In the genomic region with DNA sequence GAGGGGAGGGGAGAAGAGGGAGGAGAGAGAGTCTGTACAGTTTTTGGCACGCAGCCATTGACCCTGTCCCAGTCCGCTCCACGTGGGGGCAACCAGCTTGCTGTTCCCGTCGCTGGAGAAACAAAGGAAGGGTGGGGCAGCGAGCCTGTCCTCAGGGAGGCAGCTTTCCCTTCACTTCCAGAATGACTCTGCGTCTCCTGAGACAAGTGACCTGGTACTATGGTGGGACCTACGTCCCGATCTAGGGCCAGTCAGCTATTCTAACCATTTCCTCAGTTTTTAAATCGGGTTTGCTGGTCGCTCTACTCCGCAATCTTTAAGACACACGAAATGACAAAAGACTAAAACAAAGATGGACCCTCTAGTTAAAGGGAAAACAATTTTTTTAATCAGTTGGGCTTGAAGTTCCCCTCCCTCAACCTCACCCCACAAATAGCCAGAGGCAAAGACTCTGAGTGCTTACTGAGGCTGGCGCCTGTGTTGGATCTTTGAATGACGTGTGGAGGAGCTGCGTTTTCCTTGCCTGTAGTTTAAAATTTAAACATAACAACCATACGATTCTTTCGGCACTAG, we compare ENCODE assay signal across 8 mouse cellular contexts. TPM values are rescaled to one million over a fixed set of nuclear protein-coding genes. Genes with fewer than 3 reads are reported as not detected.
DNase-seq lines count a peak whose midpoint lies in the region; ATAC-seq and TF ChIP-seq lines count a peak whose summit lies in the region.

No protein-coding gene starts in this region.

- peak; percentile 26; the same call in 1 of the 2 replicates for ATAC-seq in liver, embryonic 14.5 days (ENCODE audit: insufficient read depth)

- H3K4me2 ChIP-seq in liver, embryonic 14.5 days (ENCODE audit: low read depth): peak overlapping the region; percentile 58

- H3K27me3 ChIP-seq in spleen, adult 2 months (ENCODE audit: control insufficient read depth, insufficient read depth, low read length): peaks cover 11% of the 10 kb centered on the region
- peaks cover 17% of the 10 kb centered on the region for H3K27me3 ChIP-seq in liver, embryonic 14.5 days (ENCODE audit: control insufficient read depth, insufficient read depth, low read length)

- peak overlapping the region; percentile 10; the same call in 1 of the 2 replicates for H3K4me3 ChIP-seq in spleen, adult 2 months (ENCODE audit: extremely low read depth, insufficient read depth, insufficient read length)
- H3K4me3 ChIP-seq in liver, embryonic 14.5 days (ENCODE audit: insufficient read depth in 1 of 2, low read depth in 2 of 2, low read length in 2 of 2): peak overlapping the region; percentile 32 to 46

- peak overlapping the region; percentile 31 for H3K9ac ChIP-seq in liver, embryonic 14.5 days (replicated peaks)

- H3K9me3 ChIP-seq in liver, embryonic 14.5 days (ENCODE audit: control insufficient read depth, low read length): no peaks in the 10 kb centered on the region

- H3K27ac ChIP-seq in spleen, adult 2 months (ENCODE audit: insufficient read depth, low read length): no peak overlapping the region
- no peak overlapping the region for H3K27ac ChIP-seq in liver, embryonic 14.5 days

- TF ChIP-seq CTCF in spleen, adult 2 months (IDR thresholded peaks at IDR 0.05; ENCODE audit: extremely low read depth, insufficient read depth, insufficient read length, insufficient replicate concordance): no peak
- no peak for TF ChIP-seq CTCF in liver, embryonic 14.5 days (IDR thresholded peaks at IDR 0.05; ENCODE audit: low read depth)

- 6% methylated on average over 18 of the region's 18 CpGs for WGBS in spleen, adult 2 months
- WGBS in liver, embryonic 14.5 days (ENCODE audit: insufficient replicate concordance): 7% methylated on average over 18 of the region's 18 CpGs

- no peak for TF ChIP-seq POLR2A in spleen, adult 2 months (IDR thresholded peaks at IDR 0.05; ENCODE audit: low read depth, low read length)

- H3K4me1 ChIP-seq in spleen, adult 2 months (ENCODE audit: control insufficient read depth, insufficient read depth, insufficient read length): peaks cover 7% of the 10 kb centered on the region
- H3K4me1 ChIP-seq in liver, embryonic 14.5 days (replicated peaks; ENCODE audit: control insufficient read depth in 2 of 2, insufficient read depth in 2 of 2, low read length in 1 of 2): peaks cover 0 to 13% of the 10 kb centered on the region in 2 experiments; a peak in 2 of 4 replicates

- DNase-seq in spleen, adult 2 months (ENCODE audit: low read depth in 1 of 2, low spot score in 2 of 2): no peak
- DNase-seq in spleen, postnatal 14 days (ENCODE audit: low spot score in 2 of 2): no peak
- peak; percentile 80 for DNase-seq in embryo, embryonic 10.5 days (ENCODE audit: low spot score)
- peak; percentile 99 for DNase-seq in heart, adult 11 months
- DNase-seq in kidney, adult 11 months: peak; percentile 34
- DNase-seq in liver, embryonic 14.5 days (ENCODE audit: low read depth in 3 of 3, low spot score in 3 of 3): no peak
- DNase-seq in naive thymus-derived CD4-positive, alpha-beta T cell, adult 2 months (ENCODE audit: low read depth): peak; percentile 9
- peak; percentile 62 to 76 for DNase-seq in urinary bladder, postnatal 4 days (ENCODE audit: low spot score in 2 of 2)

- H3K36me3 ChIP-seq in spleen, adult 2 months (ENCODE audit: control insufficient read depth, insufficient read depth, low read length): no peaks in the 10 kb centered on the region
- no peaks in the 10 kb centered on the region for H3K36me3 ChIP-seq in liver, embryonic 14.5 days (replicated peaks; ENCODE audit: control insufficient read depth, insufficient read depth, low read depth)

- no peak for TF ChIP-seq EP300 in liver, embryonic 14.5 days (IDR thresholded peaks at IDR 0.05; ENCODE audit: low read depth)

RNA-seq across cellular contexts. Expression of gene Shisal2a, which starts 4.6 kb away (rescaled TPM):
- polyA plus RNA-seq in spleen, adult 2 months (2012; rRNA removed): not detected in 2 replicates
- polyA plus RNA-seq in liver, embryonic 14.5 days (2012; rRNA removed): 0.14 and 0.20 TPM in 2 replicates
- 0.29 TPM in 1 of 2 replicates, not detected in the other for polyA plus RNA-seq in liver, embryonic 14.5 days (2014; fragmentation: Nextera tagmentation; extraction: Ambion mirVana)

RNA-seq across cellular contexts. Expression of gene Gpx7, which starts 19.0 kb away (rescaled TPM):
- 2.7 and 2.9 TPM in 2 replicates for polyA plus RNA-seq in spleen, adult 2 months (2012; rRNA removed)
- polyA plus RNA-seq in liver, embryonic 14.5 days (2012; rRNA removed): 5.8 and 6.6 TPM in 2 replicates
- 7.6 and 8.2 TPM in 2 replicates for polyA plus RNA-seq in liver, embryonic 14.5 days (2014; fragmentation: Nextera tagmentation; extraction: Ambion mirVana)

RNA-seq across cellular contexts. Expression of gene Coa7, which starts 59.8 kb away (rescaled TPM):
- polyA plus RNA-seq in spleen, adult 2 months (2012; rRNA removed): 2.8 and 3.7 TPM in 2 replicates
- 9.3 and 11.0 TPM in 2 replicates for polyA plus RNA-seq in liver, embryonic 14.5 days (2012; rRNA removed)
- polyA plus RNA-seq in liver, embryonic 14.5 days (2014; fragmentation: Nextera tagmentation; extraction: Ambion mirVana): 26.4 and 29.1 TPM in 2 replicates

Comparison
In these comparisons a context has a peak if more than half of its experiments do, and no peak if none do; other contexts are left out.
1. DNase-seq: peak in embryo, embryonic 10.5 days (single experiment), heart, adult 11 months (single experiment), kidney, adult 11 months (single experiment), naive thymus-derived CD4-positive, alpha-beta T cell, adult 2 months (single experiment) and urinary bladder, postnatal 4 days (2 of 2); none in spleen, adult 2 months (0 of 2), spleen, postnatal 14 days (0 of 2) and liver, embryonic 14.5 days (0 of 3).